Mouse (Mus musculus): ENCODE data around the gene R3hdm2.

DNA sequence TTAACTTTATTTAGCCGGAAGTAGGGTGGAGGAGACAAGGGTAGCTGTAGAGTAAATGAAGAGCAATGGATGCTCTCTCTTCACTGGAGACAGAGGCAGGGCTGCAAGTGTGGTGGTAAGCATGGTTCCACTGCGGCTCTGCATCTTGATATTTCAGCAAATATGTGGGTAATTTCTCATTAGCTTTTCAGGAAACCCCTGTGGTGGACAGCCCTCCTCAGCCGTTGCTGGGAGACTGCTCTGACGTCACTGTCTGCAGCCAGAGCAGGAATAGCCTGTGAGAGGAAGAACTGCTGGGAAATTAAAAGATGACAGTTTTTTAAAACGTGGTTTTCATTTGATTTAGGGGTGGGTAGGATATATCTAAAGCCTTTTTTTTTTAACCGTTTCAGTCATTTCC is 41.9 kb downstream of the R3hdm2 start:
- TF ChIP-seq POLR2A (IDR thresholded peaks at IDR 0.05; ENCODE audit: low read depth, low read length) (no peak), CTCF (IDR thresholded peaks at IDR 0.05; ENCODE audit: borderline replicate concordance, insufficient read depth, low read length) (no peak)
